Mouse (Mus musculus) cerebellum, adult (tissue): Measurements from ENCODE around the gene Gm609.
"Not testable (repeated sequence)": the region's sequence is repeated elsewhere in the genome, so short reads cannot be mapped to it uniquely, and the experiment has no call there.

Experiments
- ATAC-seq: cut with Nextera tagmentation; 2 replicates; pipeline ENCODE4 v1.9.2; 2017; ENCODE audit warnings: mild to moderate bottlenecking, moderate library complexity, mixed read lengths; ENCODE audit not compliant: insufficient number of reproducible peaks, low FRiP score, low TSS enrichment

Gene Gm609

GRCm38 (mm10) chr16:45492927-45493326, at the start of gene Gm609:
Gene Gm609 (minus strand): TSS chr16:45492969.
- no peak for ATAC-seq

- no peak for ATAC-seq
These were observed 49.3 kb upstream of the Gm609 start for GRCm38 (mm10) chr16:45542108-45542507.

- ATAC-seq, result not testable (repeated sequence)
These were observed 45.6 kb upstream of the Gm609 start for GRCm38 (mm10) chr16:45538342-45538741.

- no peak for ATAC-seq
These were observed 42.2 kb upstream of the Gm609 start, which contains the start of gene Slc9c1 for GRCm38 (mm10) chr16:45535009-45535408. Gene Slc9c1 (plus strand): TSS chr16:45535309.

GRCm38 (mm10) chr16:45531950-45532349, 39.2 kb upstream of the Gm609 start, which contains the start of gene Gm17783:
Gene Gm17783 (minus strand): TSS chr16:45532050.
- no peak for ATAC-seq

GRCm38 (mm10) chr16:45525551-45525950, 32.8 kb upstream of the Gm609 start:
- ATAC-seq, result no peak

- no peak for ATAC-seq
These were observed 2.6 kb upstream of the Gm609 start for GRCm38 (mm10) chr16:45495326-45495725.

- ATAC-seq, result no peak
These were observed 15.8 kb downstream of the Gm609 start for GRCm38 (mm10) chr16:45476991-45477390.

- not testable (repeated sequence) for ATAC-seq
These were observed 20.9 kb downstream of the Gm609 start for GRCm38 (mm10) chr16:45471836-45472235.

GRCm38 (mm10) chr16:45454762-45455161, 38.0 kb downstream of the Gm609 start:
- no peak for ATAC-seq

- ATAC-seq, result no peak
These were observed 55.5 kb downstream of the Gm609 start for GRCm38 (mm10) chr16:45437230-45437739.

- no peak for ATAC-seq
These were observed 57.2 kb downstream of the Gm609 start for GRCm38 (mm10) chr16:45435591-45435990.

- no peak for ATAC-seq
These were observed 65.1 kb downstream of the Gm609 start for GRCm38 (mm10) chr16:45427651-45428050.

GRCm38 (mm10) chr16:45413497-45413896, 79.3 kb downstream of the Gm609 start:
- no peak for ATAC-seq

GRCm38 (mm10) chr16:45409064-45409446, 83.7 kb downstream of the Gm609 start:
- ATAC-seq, result not testable (repeated sequence)

- ATAC-seq, result peak; percentile 92
These were observed 84.2 kb downstream of the Gm609 start, which contains the start of gene Cd200 for GRCm38 (mm10) chr16:45408425-45409063. Gene Cd200 (minus strand): TSS chr16:45409053.

- no peak for ATAC-seq
These were observed 84.9 kb downstream of the Gm609 start for GRCm38 (mm10) chr16:45407645-45408400.

GRCm38 (mm10) chr16:45407091-45407490, 85.7 kb downstream of the Gm609 start:
- ATAC-seq, result no peak

- ATAC-seq, result no peak
These were observed 89.8 kb downstream of the Gm609 start for GRCm38 (mm10) chr16:45402951-45403350.

- no peak for ATAC-seq
These were observed 90.7 kb downstream of the Gm609 start for GRCm38 (mm10) chr16:45402036-45402435.

GRCm38 (mm10) chr16:45399947-45400555, 92.7 kb downstream of the Gm609 start:
- no peak for ATAC-seq
